Mouse (Mus musculus): Measurements from ENCODE around the gene Map4. TPM values are rescaled to one million over a fixed set of nuclear protein-coding genes. Genes with fewer than 3 reads are reported as not detected.
"Not testable (repeated sequence)": the region's sequence is repeated elsewhere in the genome, so short reads cannot be mapped to it uniquely, and the experiment has no call there.

The Map4 gene
- total RNA-seq, 4 experiments from 2014 or later = 75.9 to 139 (median 108) TPM

DNA sequence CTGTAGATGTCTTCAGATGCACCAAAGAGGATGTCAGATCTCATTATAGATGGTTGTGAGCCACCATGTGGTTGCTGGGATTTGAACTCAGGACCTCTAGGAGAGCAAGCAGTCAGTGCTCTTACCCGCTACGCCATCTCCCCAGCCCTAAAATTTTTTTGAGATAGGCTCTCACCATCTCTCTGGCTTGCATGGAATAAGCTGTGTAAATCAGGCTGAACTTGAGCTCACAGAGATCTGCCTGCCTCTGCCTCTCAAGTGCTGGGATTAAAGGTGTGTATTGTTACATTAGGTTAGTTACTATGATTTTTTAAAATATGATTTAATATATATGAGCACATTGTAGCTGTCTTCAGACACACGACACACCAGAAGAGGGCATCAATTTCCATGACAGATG lies 2.1 kb upstream of the Map4 start:
- DNase-seq = no peak

DNA sequence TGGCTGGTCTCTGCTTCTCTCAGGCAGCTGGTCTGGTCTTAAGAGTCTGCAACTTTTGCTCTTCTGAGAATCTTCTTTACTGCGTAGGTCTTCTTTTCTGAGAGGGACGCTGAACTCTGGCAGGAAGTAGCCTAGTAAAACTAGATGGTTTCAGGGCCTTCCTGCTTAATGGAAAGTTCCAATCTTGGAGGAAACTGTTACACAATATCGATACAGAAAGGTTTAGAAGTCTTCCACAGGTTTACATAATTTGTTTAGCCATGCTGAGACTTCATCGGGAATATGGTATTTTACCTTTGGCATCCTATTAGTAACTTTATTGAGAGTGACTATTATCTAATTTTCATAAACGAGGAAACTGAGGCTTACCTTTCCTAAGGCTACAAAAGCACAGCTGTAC lies 1.2 kb upstream of the Map4 start:
- no peak for DNase-seq

DNA sequence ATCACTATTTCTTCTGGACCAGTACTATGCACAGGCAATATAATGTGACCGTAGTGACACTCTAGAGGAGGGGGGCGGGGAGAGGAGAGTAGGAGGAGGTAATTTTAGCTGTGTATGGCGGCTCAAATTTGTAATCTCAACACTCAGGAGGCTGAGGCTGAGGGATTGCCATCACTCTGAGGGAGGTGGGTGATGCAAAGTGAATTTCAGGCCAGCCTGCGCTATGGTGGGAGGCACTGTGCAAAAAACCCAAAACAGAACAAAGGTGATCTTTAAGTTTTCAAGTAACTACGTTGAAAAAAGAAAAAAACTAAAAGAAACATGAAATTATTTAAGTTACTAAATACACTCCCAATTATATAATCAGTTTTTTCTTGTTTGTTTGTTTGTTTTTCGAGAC lies 508 bp upstream of the Map4 start:
- DNase-seq = no peak

DNA sequence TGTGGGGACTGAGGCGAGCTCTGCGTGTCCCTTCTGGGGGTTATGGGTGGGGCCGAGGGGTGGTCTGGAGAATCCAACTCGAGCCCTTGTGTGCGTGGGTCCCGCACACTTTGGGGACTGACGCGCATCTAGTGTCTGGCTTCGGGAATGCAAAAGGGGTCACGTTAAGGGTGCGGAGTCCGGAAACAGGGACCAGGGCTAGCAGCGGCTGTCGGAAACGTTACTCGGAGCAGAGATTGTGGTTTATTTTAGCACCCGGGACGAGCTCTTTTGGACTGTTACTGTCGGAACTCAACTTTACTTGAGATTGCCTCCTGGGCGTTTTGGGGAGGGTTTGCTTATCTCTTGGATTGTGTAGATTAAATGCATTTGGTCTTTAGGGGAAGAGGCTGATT lies 1.1 kb downstream of the Map4 start:
- peak; percentile 33 for DNase-seq

DNA sequence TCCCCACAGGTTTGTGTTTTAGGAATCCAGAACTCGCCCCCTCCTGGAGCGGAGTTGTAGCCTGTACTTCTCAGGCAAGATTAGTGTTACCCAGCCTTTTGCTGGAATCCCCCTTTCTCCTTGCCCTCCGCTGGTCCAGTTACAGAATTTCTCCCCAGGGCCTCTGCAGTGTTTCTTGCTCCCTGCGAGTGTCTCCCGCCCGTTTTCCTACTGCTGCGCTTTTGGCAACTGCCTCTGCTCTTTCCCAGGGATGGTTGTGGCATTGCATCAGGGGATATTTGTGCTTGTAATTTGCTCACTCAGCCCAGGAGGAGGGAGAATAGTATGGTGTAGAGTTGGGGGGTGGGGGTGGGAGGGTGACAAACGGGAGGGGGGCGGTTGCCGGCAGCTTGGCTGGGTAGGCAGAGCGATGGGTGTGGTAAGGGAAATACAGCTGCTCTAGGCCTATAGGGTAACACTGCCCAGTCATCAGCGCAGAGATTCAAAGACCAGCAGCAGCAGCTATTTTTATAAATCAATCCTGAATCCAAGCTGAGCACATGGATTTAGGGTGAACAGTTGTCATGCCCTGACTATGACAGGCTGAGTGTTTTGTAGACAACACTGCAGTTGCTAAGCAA lies 1.6 kb downstream of the Map4 start:
- peak; percentile 35 for DNase-seq

DNA sequence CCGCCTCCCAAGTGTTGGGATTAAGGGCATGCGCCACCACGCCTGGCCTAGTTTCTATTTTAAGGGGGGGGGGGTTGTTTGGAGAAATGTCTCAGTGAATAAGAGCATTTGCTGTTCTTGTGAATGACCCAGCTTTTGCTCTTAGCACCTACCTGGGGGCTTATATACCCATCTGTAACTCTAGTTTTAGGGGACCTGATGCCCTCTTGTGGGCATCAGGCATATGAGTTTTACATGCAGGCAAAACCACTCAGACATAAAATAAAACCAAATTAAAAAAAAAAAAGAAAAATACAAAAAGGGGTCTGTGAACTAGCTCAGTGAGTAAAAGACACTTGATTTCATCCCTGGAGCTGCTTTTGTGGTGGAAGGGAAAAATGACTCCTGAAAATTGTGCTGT lies 8.1 kb downstream of the Map4 start:
- no peak for DNase-seq

DNA sequence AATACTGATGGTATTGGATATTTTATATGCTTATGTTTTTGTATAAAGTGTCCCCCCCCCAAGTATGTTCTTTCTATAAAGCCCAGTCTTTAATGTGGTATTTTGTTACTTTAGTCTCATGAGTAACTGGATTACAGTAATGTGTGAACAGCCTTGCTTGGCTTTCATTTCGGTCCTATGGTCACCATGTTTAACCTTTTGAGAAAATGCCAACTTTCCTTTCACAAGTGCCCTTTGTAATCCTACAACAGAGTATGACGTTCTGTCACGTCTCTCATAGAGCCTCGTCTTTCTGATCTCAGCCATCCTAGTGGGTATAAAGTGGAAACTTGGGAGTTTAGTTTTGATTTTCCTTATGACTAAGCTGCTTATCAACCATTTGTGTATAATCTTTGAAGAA lies 11.5 kb downstream of the Map4 start:
- DNase-seq = no peak

DNA sequence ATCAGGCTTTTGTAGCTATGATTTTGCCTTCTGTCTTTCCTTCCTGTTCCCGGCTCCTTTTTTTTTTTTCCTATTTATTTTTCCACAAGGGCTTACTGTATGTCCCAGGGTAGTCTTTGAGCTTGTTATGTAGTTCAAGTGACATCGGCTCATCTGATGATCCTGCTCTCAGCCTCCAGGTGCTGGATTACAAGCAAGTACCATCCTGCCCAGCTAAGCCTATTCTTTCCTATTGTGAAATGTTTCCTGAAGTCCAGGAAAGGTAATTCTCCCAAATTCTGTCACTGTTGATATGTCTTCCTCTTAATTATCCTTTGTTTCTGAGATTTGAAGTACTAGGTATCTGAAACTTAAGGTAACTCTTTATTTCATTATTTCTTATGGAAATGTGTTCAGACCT lies 13.5 kb downstream of the Map4 start:
- DNase-seq = no peak

DNA sequence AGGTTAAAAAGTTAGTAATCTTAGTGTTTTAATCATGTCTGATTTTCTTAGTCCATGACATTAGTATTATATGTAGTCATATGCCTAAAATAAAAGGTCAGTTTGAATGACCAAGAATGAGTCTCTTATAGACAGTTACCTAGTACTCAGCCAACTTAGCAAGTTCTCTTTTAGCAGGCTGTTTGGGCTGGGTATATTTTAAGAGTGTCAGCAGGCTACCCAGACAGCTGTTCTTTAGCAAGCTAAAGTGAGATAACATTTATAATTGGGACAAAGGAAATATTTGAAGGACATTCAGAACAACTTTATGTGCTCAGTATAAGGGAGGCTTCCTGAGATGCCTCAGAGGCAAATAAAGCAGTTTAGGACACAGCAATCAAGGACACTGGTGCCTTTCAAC lies 17.3 kb downstream of the Map4 start:
- no peak for DNase-seq

DNA sequence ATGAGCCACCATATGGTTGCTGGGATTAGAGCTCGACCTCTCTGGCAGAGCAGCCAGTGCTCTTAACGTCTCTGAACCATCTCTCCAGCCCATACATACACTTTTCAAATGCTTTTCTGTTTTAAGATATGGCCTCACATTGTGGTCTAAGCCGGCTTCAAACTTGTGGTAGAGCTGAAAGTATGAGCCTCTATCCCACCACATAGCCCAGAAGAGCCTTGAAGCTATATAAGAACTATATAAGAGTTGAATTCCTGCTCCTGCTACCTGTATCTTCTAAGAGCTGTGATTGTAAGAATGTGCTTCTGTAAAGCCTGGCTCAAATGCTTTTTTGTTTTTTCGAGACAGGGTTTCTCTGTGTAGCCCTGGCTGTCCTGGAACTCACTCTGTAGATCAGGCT lies 18.5 kb downstream of the Map4 start:
- DNase-seq = no peak

DNA sequence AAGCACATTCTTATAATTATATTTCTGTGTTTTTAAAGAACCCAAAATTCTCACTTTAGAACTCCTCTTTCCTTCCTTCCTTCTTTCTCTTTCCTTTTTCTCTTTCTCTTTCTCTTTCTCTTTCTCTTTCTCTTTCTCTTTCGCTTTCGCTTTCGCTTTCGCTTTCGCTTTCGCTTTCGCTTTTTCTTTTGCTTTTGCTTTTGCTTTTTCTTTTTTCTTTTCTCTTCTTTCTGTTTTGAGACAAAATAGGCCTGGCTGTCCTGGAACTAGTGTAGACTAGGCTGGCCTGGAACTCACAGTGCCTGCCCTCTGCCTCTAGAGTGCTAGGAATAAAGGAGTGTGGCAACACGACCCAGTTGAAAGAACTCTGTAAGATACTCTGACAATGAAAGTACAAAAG lies 22.3 kb downstream of the Map4 start:
- DNase-seq = no peak

DNA sequence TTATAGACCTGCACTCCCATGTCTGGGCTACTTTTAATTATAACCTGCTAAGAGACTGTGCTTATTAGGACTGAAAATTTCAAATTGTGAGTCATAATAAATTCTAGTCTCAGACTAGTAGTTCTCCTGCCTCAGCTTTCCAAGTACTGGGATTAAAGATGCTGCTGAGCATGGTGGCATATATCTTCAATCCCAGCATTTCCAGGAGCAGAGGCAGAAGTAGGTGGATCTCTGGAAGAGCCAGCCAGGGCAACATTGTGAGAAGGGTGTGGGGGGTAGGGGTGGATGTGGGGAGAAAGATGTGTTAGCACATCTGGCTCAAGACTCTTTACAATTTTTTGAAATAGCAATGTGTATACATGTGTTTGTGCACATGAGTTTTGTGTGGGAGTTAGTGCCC lies 23.4 kb downstream of the Map4 start:
- no peak for DNase-seq

DNA sequence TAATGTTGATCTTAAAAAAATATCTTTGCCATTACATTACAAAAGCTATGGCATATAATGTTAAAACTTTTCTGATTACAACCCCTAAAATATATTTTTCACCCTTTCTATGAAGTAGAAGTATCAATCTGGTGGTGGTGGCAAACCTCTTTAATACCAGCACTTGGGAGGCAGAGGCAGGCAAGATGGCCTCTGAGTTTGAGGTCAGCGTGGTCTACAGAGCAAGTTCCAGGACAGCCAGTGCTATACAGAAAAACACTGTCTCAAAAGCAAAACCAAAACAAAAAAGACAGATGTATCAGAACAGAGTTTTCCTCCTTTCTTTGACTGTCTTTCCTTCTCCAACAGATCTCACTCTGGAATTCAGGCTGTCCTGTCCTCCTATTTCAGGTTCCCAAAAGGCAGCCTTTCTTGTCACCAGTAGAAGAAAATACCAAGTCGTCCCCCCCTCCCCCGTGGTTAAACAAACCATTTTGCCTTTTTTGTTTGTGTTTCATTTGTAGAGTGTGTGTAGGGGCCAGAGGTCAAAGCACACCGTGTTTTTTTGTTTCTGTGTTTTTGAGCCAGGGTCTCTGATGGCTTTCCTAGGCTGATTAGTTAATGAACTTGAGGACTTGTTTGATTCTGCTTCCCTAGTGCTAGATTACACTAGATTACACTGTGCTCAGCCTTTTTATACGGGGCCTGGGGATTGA lies 28.3 kb downstream of the Map4 start:
- no peak for DNase-seq

DNA sequence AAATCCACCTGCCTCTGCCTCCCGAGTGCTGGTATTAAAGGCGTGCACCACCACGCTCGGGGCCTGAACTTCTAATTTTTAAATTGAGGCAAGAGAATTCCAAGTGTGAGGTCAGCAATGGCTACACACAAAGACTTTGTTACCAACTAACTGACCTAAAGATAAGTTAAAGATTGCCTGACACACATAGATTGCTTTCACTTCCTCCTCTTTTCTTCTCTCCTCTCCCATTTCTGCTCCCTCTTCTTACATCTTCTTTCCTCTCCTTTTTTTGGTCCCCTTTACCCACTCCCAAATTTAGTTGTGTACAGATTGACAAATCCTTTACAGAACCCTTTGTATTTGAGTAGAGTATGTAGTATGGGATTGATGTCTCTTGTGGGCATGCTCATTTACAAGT lies 29.3 kb downstream of the Map4 start:
- DNase-seq = no peak

DNA sequence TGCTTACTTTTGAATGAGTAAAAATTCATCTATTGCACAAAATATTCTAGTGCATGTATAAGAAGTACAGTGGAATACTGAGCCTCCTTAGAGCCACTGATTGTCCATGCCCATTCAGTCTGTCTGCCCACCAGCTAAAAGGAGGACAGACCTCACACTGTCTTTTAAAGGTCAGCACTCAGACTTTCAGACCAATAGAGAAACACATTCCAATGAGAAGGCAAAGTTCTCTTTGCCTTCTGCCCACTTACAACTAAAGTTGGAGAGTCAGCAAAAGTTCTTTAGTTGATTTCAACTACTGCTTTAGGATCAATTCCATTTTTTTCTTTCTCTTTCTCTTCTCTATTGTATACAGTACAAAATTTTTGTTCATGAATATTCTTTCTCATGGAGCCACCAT lies 33.5 kb downstream of the Map4 start:
- no peak for DNase-seq

DNA sequence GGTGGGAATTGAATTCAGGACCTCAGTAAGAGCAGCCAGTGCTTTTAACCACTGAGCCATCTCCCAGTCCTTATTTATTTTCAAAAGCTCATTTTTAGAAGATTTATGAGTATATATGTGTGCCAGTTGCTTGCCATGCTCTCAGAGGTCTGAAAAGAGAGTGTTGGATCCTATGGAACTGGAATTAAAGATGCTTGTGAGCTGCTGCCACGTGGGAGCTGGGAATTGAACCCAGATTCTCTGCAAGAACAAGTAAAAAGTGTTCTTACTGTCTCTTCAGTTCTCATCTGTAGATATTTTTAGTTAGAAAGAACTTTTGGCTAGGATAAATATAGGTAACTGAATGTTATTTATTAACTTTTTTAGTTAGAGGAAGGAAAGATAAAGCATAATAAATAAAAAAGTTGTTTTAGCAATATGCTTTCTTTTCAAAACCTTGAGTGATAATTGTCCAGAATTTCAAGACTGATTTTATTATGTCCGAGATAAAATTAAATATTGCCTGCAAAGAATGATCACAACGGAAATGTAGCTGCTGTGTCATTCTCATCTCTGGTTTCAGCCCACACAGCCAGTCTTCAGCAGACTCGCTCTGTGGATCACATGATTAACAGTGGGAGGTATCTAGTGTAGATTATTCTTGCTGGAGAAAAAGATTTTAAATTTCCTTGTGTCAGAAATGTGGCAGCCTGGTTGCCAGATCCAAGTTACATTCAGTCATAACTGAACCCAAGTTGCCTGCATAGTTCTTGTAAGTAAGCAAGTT lies 37.3 kb downstream of the Map4 start:
- no peak for DNase-seq

DNA sequence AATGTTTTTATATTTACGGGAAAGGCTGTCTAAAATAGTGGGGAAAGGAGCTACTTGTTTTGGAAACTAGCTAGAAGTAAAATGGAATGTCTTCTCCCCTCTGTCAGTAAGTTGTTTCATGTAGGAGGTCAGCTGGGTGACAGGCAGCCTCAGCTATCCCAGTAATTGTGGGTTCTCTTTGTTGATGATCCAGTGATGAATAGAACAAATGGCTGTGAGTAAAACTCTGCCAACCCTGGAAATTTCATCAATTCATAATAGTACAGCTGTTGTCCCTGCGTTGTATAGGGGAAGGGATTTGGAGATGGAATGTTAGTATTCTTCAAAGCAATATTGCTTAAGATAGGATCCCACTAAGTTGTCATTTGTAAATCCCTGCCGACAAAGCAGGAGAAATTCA lies 37.9 kb downstream of the Map4 start:
- no peak for DNase-seq

DNA sequence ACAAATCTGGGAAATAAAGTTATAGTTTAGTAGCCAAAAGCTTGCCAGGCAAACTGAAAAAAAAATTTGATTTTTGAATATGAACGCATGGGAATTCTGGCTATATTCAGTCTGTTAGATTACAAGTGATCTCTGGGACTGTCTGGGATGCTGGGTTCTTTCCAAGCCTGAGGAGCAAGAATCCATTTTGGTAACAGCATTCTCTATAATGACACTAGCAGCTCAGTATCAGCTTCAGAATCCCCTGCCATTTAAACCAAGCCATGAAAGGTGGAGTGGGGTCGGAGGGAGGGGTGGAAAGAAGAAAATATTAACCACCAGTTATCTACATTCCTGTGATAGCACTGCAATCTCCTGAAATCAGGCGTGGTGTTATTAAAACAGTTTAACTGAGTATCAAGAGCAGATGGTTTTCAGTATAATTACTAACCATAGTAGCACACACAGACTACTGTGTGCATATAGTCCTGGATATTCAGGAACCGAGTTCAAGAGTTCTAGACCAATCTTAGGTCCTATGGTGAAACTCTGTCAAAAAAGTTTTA lies 38.6 kb downstream of the Map4 start:
- no peak for DNase-seq

DNA sequence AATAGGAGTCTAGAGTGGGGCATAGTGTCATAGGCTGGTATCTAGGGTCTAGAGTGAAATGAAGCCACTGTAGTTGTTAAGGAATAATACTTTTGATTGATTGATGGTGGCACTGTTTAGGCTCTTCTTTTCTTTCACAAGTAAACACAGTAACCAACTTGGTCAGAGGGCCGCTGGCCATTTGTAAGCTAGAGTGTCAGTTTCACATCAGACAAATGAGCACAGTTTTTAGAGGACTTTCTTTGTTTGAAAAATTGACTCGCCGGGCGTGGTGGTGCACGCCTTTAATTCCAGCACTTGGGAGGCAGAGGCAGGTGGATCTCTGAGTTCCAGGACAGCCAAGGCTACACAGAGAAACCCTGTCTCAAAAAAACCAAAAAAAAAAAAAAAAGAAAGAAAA lies 40.5 kb downstream of the Map4 start:
- DNase-seq = not testable (repeated sequence)

DNA sequence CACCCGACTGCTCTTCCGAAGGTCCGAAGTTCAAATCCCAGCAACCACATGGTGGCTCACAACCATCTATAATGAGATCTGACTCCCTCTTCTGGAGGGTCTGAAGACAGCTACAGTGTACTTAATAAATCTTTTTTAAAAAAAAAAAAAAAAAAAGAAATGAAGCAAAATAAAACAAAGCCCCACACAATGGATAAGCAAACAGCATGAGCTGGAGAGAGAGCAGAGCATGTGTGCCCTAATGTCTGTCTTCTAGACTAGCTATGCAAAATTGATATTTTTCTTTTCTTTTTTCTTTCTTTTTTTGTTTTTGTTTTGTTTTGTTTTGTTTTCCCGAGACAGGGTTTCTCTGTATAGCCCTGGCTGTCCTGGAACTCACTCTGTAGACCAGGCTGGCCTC lies 49.0 kb downstream of the Map4 start:
- DNase-seq = not testable (repeated sequence)

DNA sequence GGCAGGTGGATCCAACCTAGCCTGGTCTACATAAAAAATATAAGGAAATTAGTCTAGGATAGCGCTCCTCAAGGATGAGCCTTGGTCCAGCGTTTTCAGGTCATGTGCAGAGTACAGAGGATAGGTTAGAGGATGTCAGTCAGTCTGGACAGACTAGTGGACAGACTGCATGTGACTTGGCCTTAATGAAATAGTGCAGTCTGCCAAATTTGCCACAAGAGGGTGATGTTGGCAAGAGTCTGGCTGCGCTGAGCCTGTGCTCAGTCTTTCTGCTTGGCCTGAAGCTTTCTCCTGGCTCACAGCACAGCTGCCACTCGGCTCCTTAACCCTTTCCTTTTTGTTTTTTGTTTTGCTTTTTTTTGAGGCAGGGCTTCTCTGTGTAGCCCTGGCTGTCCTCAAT lies 54.2 kb downstream of the Map4 start:
- DNase-seq = peak; percentile 60

DNA sequence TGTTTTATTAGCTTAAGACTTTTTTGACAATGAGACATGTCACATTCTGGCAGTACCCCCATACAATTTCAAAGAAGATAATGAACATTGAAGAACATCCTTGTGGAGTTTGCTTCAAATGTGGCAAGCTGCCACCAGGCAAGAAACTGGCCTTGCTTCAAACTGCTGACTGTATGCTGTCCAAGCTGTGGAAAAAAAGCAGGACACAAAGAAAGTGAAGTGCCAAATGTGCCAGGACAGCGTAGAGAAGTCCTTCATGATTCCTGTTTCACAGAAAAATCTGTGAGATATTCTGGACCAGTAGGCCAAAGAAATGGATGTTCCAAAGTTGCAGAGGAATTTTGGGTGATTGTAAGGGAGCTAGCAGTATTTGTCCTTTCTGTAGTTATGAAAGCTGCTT lies 57.8 kb downstream of the Map4 start:
- DNase-seq = peak; percentile 56

DNA sequence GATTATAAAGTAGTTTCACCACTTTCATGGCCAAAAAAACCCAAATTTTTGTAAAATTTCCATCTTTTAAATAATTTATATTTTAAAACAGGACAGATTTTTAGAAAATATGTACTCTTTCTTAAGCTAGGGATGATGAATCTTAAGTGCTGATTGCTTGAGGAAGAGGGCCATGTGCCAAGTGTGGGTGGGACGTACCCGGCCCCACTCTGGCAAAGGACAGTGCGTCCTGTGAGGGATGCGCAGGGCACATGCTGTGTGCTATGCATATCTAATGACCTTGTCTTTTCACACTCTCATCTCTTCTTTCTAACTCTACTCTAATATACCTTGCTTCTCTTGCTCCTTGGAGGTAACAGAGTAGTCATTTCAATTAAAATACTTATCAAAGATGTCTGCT lies 66.2 kb downstream of the Map4 start:
- DNase-seq = no peak

DNA sequence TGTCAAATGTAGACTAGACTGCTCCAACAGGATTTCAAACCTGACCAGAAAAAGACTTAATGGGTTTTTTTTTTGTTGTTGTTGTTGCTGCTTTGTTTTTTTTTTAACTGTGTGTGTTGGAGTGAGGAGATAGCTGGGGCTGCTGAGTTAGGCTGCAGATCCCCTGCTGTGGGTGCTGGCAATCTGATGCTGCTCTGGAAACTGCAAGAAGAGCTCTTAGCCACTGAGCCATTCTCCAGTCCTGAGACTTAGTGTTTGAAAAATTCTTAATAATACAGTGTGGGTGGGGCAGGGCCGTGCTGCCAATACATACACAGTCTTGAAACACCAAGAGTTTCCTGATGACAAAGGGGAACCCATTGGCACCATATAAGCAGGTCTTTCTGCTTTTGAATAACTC lies 70.7 kb downstream of the Map4 start:
- no peak for DNase-seq
